Mouse (Mus musculus) splenic B cell, adult 2 months (primary cell): ENCODE results near the gene Dlst.

Source experiments
- DNase-seq: peaks from one replicate; pipeline ENCODE4 v3.0.0-alpha.2; 2011; ENCODE audit warnings: low read depth, low spot score
- H3K27me3 ChIP-seq: 2 replicates; pipeline ENCODE4 v1.6.1; 2012; ENCODE audit warnings: mild to moderate bottlenecking, low read length, moderate library complexity, mixed read lengths; ENCODE audit not compliant: control insufficient read depth, poor library complexity, insufficient read depth, severe bottlenecking
- H3K36me3 ChIP-seq: 2 replicates; pipeline ENCODE4 v1.6.1; 2012; ENCODE audit warnings: mild to moderate bottlenecking, low read length, moderate library complexity, mixed read lengths; ENCODE audit not compliant: control insufficient read depth, poor library complexity, insufficient read depth, severe bottlenecking

The Dlst gene

DNA sequence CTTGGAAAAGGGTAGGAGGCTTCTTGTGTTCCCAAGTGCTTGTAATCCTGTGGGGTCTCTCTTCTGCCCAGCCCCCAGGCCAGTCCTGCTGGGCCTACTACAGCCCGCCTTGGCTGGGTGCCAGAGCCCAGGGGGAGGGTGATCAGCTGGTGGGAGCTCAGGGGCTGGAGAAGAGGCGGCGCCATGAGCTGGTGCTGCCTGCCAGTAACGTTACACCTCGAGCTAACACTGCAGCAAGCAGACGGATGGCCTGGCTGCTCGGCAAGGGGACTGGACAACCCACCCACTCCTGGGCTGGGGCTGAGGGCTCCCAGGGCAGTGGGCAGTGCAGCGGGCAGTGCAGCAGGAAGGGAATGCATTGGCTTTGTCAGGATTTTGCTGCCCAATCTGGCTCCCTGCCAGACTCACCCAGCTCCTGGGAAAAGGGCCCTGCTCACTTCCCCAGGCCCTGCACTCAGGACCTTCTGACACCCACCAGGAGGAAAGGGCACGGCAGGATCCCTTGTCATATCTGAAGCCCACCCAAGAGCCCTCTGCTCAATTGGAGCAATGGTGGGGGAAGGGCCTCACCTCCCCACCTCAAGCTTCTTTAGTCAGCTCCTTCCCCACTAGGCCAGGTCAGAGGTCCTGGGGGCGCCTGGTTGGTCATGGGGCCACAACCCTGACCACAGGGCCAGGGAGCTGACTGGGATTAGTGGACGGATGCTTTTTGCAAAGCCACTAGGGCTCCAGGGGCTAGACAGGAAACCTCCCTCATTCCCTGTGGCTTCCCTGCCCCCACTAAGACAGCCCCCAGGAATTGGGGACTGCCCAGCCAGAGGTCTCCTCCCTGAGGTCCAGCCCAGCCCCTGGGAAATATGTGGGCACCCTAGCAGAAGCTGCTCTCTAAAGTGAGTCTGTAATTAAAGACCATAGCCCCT, 65.6 kb downstream of the Dlst start:
- no peak for DNase-seq
- no peaks in the 10 kb centered on the region for H3K36me3 ChIP-seq
- no peaks in the 10 kb centered on the region for H3K27me3 ChIP-seq

DNA sequence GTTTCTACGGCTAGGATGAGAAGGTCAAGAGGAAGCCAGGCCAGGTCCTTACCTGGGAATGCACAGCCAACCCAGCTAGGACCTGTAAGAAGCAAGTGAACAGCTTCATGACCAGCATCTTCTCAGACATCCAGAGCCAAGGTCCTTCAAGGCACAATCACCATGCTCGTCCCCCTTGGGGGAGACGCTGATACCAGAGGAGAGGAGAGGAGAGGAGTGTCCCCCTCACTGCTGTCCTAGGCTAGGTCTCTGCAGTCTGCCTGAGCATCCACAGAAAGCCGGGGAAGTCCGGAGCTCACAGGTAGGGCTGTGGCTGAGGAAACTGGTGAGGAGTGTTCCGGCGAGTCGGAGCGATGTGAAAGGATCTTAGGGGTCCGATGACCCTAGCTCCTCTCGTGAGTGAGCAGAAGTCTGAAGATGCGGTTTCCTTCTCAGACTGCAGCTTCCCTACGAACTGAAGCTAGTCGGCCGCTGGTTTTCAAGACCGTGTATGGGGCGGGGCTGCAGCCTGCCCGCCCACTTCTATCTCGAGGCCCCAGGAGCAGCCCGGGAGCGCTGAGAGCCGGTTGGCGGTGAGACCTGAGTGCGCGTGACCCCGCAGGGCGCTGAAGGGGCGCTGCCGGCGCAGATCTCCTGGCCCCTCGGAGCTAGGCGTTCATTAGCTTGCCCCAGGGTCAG, 66.4 kb downstream of the Dlst start:
- Histone ChIP-seq H3K27me3 (no peaks in the 10 kb centered on the region), H3K36me3 (no peaks in the 10 kb centered on the region)
- DNase-seq: peak; percentile 62

DNA sequence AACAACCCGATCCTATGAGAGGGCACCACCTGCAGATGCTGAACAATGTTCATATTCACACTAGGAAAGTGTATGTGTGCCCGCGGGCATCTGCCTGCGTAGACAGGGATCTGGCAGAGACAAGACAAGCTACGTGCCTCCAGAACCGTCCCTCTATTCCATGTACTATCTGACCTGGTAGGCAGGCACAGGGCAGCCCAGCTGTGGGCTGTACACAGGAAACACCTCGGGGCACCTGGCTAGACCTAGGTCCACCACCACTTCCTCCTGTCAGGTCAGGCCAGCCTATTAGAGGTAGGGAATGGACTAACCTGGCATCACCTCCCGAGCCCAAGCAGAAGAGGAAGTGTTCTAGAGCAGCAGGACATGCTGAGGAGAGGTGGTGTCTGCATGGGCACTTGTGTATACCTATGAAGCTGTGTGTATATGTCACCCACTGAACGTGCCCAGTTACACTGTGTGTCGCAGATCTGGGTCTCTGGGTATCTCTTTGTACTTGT, 67.2 kb downstream of the Dlst start, which contains the start of gene Pgf:
Pgf (minus strand) TSS at position 51 of the 500 bp plus-strand sequence.
- no peaks in the 10 kb centered on the region for H3K27me3 ChIP-seq
- no peaks in the 10 kb centered on the region for H3K36me3 ChIP-seq
- peak; percentile 34 for DNase-seq

DNA sequence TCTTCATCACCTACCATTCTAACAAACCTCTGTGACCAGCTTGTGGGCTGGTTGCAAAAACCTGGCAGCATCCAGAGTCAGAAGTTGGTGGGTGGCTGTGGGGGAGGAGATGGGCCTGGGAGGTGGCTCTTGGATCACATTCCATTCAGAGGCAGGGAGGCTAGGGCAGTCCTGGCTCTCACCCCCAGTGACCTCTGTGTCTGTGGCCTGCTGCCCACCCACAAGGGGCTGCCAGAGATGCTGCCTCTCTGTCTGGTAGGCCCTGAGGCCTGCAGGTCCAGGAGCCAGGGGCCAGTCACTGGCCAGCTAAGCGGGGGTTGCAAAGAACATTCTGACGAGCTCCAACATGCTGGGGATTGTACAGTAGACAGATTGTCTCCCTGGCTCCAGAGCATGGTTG, 67.7 kb downstream of the Dlst start:
- no peaks in the 10 kb centered on the region for H3K36me3 ChIP-seq
- no peaks in the 10 kb centered on the region for H3K27me3 ChIP-seq
- no peak for DNase-seq

DNA sequence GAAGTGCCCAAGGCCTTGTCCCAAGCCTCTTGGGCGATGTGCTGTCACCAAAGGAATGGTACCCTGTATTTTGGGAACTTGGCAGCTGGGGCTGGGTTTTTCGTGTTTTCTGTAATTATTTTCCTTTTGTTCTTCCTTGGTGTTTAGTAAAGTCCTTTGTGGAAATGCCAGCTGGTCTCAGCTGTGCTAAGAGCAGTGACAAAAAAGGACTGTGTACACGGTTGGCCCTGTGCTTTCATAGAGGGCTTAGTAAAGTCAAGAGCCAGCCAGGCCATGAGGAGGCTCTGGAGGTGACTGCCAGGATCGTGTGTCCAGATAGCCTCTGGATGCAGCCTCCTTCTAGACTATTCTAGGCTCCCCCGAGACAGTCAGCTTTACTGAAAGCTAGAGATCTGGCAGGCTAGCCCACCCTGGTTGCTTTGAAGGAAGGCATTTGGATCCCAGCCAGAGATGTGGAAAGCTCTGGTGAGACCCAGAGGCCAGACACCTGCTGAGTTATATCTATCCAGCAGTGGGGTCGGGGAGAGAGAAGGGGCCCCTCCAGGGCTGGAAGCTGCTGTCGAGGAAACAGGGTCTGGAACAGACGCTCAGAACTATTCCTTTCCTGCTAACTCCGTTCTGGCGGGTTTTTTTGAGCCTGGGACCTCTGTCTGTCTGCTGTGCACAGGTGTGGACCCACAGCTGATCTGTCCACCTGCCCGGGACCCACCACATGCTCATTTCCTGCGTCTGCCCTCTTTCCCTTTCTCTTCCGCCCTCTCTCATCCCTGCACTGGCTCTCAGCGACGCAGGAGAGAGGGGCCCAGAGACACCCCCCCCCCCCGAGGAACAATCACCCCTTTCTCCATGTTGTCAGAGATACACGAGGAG, 71.1 kb downstream of the Dlst start:
- no peak for DNase-seq
- Histone ChIP-seq H3K36me3 (no peaks in the 10 kb centered on the region), H3K27me3 (no peaks in the 10 kb centered on the region)

DNA sequence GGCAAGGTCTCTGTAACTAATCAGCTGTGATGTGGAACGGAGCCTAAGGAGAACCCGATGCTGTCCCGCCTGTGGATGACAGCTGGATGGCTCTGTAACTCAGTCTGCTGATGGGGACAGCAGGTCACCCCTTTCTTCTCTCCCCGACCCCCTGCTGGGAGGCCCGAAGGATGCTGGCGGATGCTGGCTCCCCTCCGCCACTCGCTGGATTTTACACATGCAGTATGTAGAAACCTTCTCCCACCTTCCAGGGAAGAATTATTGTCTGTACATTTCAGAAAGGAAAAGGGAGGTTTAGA, 71.7 kb downstream of the Dlst start:
- DNase-seq: no peak
- Histone ChIP-seq H3K36me3 (no peaks in the 10 kb centered on the region), H3K27me3 (no peaks in the 10 kb centered on the region)

DNA sequence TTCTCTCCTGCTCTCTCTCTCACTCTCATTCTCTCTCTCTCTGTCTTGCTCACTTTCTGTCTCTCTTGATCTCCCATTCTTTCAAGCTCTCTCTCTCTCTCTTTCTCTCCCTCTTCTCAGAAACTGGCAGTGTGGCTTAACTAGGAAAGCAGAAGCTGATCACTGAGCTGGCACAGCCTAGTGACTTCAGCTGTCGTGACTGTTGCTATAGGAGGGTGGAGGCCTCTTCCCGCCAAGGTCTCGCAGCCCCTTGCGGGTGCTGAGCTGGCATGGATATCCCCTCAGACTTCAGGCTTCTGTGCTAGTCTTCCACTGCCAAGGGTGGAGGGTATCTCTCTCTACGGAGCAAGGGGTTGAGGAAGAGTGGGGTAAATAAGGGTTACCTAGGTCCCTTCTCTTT, 72.3 kb downstream of the Dlst start:
- peak; percentile 39 for DNase-seq
- H3K27me3 ChIP-seq: no peaks in the 10 kb centered on the region

DNA sequence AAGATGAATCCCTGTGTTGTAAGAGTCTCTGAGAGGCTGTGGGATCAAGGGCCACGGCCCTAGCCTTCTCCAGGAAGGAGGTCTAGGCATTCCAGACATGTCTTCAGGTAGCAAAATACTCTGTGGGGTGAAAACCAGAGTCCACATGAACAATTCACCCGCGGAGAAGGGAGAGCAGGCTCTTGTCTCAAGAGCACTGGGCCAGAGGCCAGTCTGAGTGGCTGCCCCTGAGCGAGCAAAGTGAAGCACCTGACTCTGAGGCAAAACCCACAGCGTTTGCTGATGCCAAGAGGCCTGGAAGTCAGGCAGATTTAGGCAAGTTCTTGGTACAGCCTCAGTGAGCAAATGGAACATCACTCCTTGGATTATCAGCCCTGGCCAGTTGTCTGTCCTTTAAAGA, 73.5 kb downstream of the Dlst start:
- Histone ChIP-seq H3K27me3 (no peaks in the 10 kb centered on the region), H3K36me3 (no peaks in the 10 kb centered on the region)
- DNase-seq: no peak

More for the DNA sequence above, 72.3 kb downstream of the Dlst start:
- no peaks in the 10 kb centered on the region for H3K36me3 ChIP-seq
